Mouse (Mus musculus): ENCODE data around the gene Fuca2. TPM values are rescaled to one million over a fixed set of nuclear protein-coding genes. Genes with fewer than 3 reads are reported as not detected.
"Not testable (repeated sequence)": the region's sequence is repeated elsewhere in the genome, so short reads cannot be mapped to it uniquely, and the experiment has no call there.

Fuca2 gene
- polyA plus RNA-seq (2015; fragmentation: Nextera tagmentation; extraction: Ambion mirVana): 35.8 and 39.8 TPM in 2 replicates

DNA sequence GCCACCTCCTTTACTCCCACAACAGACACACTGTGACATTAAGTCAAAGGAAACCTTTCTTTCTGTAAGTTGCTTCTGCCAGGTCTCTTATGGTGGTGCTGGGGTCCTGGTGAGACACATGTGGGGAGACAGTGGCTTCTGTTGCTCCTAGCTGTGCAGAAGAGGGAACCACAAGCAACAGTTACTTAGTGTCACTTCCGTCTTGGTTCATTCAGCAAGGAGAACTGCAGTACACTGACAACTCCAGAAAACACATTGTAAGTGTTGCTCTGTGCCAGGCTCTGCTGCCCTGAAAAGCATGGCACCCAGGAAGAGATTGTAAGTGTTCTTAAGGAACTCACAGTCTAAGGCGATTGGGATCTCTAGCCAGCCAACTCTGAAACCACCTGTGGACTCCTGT, at the start of gene Fuca2:
Gene Fuca2, plus strand, starts transcription at position 210 of the 400 bp plus-strand sequence.
- Histone ChIP-seq H3K4me2 (ENCODE audit: low read depth, low read length) (peak within 1 kb of the TSS; percentile 86), H3K9ac (replicated peaks) (no peak within 1 kb of the TSS; the same call in 1 of the 2 replicates), H3K36me3 (replicated peaks; ENCODE audit: insufficient read depth, low read length) (no peaks in the 10 kb centered on the region; the same call in 1 of the 2 replicates), H3K27me3 (ENCODE audit: insufficient read depth, low read length) (no peaks in the 10 kb centered on the region), H3K9me3 (ENCODE audit: low read length) (no peaks in the 10 kb centered on the region), H3K27ac (ENCODE audit: low read depth) (peak within 1 kb of the TSS; percentile 60), H3K4me3 (ENCODE audit: low read depth, low read length) (peak within 1 kb of the TSS; percentile 67; the same call in 1 of the 2 replicates), H3K4me1 (ENCODE audit: insufficient read depth) (peaks cover 10% of the 10 kb centered on the region)
- ATAC-seq (no peak), DNase-seq (no peak)
- TF ChIP-seq EP300 (IDR thresholded peaks at IDR 0.05; ENCODE audit: low read depth): no peak
- TF ChIP-seq CTCF (IDR thresholded peaks at IDR 0.05; ENCODE audit: low read depth): no peak
- 47% methylated on average over 2 of the region's 2 CpGs for WGBS (ENCODE audit: insufficient replicate concordance)

DNA sequence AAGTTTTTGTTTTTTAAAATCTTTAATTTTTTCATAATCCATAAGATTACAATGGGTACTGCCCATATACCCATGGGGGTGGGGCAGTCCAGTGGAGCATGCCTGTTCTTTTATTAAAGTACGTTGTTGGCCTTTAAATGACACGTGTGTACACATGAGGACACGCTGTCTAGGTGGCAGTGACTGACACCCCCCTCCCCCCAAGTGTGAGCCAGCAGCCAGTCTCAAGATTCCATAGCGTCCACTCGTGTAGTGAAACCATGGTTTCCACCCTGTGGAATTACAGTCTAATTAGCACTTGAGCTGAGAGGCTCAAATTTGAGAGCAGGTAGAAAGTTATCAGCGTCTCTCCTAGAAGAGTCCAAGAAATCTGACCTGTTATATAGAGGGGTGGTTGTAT, 47.7 kb upstream of the Fuca2 start:
- Histone ChIP-seq H3K27ac (ENCODE audit: low read depth) (no peak overlapping the region), H3K4me2 (ENCODE audit: low read depth, low read length) (no peak overlapping the region), H3K9ac (replicated peaks) (no peak overlapping the region), H3K4me3 (ENCODE audit: low read depth, low read length) (no peak overlapping the region), H3K36me3 (replicated peaks; ENCODE audit: insufficient read depth, low read length) (no peaks in the 10 kb centered on the region), H3K27me3 (ENCODE audit: insufficient read depth, low read length) (no peaks in the 10 kb centered on the region), H3K9me3 (ENCODE audit: low read length) (no peaks in the 10 kb centered on the region), H3K4me1 (ENCODE audit: insufficient read depth) (peaks cover 2% of the 10 kb centered on the region; the same call in 1 of the 2 replicates)
- WGBS (ENCODE audit: insufficient replicate concordance): 72% methylated on average over 6 of the region's 6 CpGs
- ATAC-seq (no peak), DNase-seq (no peak)
- TF ChIP-seq EP300 (IDR thresholded peaks at IDR 0.05; ENCODE audit: low read depth) (no peak), CTCF (IDR thresholded peaks at IDR 0.05; ENCODE audit: low read depth) (no peak)

DNA sequence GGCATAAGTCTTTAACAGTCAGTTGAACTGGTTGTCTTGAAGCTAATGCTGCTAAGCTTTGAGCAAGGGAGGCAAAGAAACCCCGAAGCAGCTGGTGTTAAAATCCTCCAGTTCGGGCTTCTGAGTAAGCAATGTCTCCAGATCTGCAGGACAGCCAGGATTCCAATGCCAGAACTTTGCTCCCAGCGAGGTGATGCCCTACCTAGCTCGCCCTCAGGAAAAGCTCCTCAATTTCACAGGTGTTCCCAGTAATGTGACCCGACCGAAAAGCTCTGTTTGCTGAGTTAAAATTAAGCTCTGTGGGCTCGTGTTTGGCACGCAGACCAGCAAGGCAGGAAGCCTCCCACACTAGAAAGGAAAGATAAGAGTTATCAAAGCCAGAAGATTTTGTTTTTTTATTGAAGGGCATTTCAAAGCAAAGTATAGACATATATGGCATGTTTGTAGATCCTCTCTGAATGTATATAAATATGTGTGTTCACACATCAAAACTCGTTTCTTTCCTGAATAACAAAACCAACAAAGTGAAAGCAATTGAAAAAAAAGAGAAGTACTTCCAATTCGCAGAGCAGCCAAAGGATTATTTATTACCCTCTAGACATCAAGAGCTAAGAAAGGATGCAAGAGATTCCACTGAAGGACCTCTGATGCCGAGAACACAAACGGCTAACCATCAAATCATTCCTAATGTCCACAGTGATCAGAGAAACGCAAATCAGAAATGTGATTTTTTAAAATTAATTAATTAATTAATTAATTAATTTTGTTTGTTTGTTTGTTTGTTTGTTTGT, 45.9 kb upstream of the Fuca2 start:
- Histone ChIP-seq H3K36me3 (replicated peaks; ENCODE audit: insufficient read depth, low read length) (no peaks in the 10 kb centered on the region), H3K4me2 (ENCODE audit: low read depth, low read length) (peak overlapping the region; percentile 59), H3K9me3 (ENCODE audit: low read length) (no peaks in the 10 kb centered on the region), H3K27ac (ENCODE audit: low read depth) (no peak overlapping the region), H3K27me3 (ENCODE audit: insufficient read depth, low read length) (no peaks in the 10 kb centered on the region), H3K4me1 (ENCODE audit: insufficient read depth) (no peaks in the 10 kb centered on the region), H3K4me3 (ENCODE audit: low read depth, low read length) (no peak overlapping the region), H3K9ac (replicated peaks) (no peak overlapping the region)
- ATAC-seq: no peak
- no peak for DNase-seq
- TF ChIP-seq EP300 (IDR thresholded peaks at IDR 0.05; ENCODE audit: low read depth): no peak
- TF ChIP-seq CTCF (IDR thresholded peaks at IDR 0.05; ENCODE audit: low read depth): no peak
- WGBS (ENCODE audit: insufficient replicate concordance): 19% methylated on average over 13 of the region's 13 CpGs

DNA sequence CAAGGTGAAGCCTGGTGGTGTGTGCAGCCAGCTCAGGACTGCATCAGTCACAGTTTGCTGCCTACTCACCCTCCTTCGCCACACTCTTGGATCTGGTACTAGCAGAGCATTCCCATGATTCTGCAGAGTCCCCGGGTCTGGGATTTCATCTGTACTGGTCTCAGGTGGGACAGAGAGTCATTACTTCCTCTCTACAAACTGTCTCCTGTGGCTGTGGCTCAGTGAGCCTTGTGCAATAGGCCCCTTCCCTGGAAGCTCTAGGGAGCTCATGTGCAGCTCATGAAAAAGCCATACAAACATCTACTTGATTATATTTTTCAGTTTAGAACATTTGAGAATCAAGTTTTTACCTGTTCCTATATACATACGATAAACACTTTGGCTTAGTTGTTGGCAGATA, 35.0 kb upstream of the Fuca2 start:
- not testable (repeated sequence) for H3K4me2 ChIP-seq (ENCODE audit: low read depth, low read length); H3K9me3 ChIP-seq (ENCODE audit: low read length); H3K27me3 ChIP-seq (ENCODE audit: insufficient read depth, low read length); H3K36me3 ChIP-seq (replicated peaks; ENCODE audit: insufficient read depth, low read length); ATAC-seq; H3K9ac ChIP-seq (replicated peaks); H3K4me3 ChIP-seq (ENCODE audit: low read depth, low read length); H3K27ac ChIP-seq (ENCODE audit: low read depth); DNase-seq; H3K4me1 ChIP-seq (ENCODE audit: insufficient read depth)
- 76% methylated on average over 3 of the region's 3 CpGs for WGBS (ENCODE audit: insufficient replicate concordance)

DNA sequence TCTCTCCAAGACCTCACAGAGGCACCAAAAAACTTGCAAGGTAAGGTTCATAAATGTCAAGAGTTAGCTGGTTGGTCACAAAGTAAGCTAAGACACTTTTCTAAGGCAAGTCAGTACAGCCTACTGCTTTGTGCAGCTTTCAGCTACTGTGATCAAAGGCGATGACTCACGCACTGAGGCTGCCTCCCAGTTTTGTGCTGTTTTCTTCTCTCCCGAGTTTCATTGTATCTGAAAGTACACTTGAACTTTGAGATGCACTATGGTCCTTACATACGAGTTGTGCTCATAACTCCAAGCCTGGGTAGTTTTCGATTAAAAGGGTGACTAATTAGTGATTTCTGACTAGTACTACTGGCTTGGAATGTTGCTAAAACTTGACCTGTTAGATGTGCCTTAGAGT, 32.4 kb upstream of the Fuca2 start:
- Histone ChIP-seq H3K27ac (ENCODE audit: low read depth) (no peak overlapping the region), H3K4me2 (ENCODE audit: low read depth, low read length) (no peak overlapping the region), H3K9ac (replicated peaks) (no peak overlapping the region), H3K4me3 (ENCODE audit: low read depth, low read length) (no peak overlapping the region), H3K4me1 (ENCODE audit: insufficient read depth) (no peaks in the 10 kb centered on the region), H3K27me3 (ENCODE audit: insufficient read depth, low read length) (no peaks in the 10 kb centered on the region), H3K9me3 (ENCODE audit: low read length) (no peaks in the 10 kb centered on the region), H3K36me3 (replicated peaks; ENCODE audit: insufficient read depth, low read length) (no peaks in the 10 kb centered on the region)
- TF ChIP-seq EP300 (IDR thresholded peaks at IDR 0.05; ENCODE audit: low read depth): no peak
- no peak for TF ChIP-seq CTCF (IDR thresholded peaks at IDR 0.05; ENCODE audit: low read depth)
- WGBS (ENCODE audit: insufficient replicate concordance): 64% methylated on average over 5 of the region's 5 CpGs
- DNase-seq (no peak), ATAC-seq (no peak)

DNA sequence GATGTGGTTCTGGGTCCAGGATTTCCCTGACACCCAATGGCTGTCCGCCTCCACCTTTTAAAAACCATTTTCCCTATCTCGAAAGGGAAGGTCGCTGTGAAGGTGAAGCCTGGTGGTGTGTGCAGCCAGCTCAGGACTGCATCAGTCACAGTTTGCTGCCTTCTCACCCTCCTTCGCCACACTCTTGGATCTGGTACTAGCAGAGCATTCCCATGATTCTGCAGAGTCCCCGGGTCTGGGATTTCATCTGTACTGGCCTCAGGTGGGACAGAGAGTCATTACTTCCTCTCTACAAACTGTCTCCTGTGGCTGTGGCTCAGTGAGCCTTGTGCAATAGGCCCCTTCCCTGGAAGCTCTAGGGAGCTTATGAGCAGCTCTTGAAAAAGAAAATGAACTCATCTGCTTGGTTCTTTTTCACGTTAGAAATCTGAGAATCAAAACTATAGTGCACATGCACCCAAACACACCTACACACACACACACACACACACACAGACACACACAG, 31.3 kb upstream of the Fuca2 start:
- ATAC-seq; H3K27me3 ChIP-seq (ENCODE audit: insufficient read depth, low read length); H3K9ac ChIP-seq (replicated peaks); H3K9me3 ChIP-seq (ENCODE audit: low read length); DNase-seq; H3K27ac ChIP-seq (ENCODE audit: low read depth); H3K4me1 ChIP-seq (ENCODE audit: insufficient read depth); H3K4me3 ChIP-seq (ENCODE audit: low read depth, low read length); H3K4me2 ChIP-seq (ENCODE audit: low read depth, low read length); H3K36me3 ChIP-seq (replicated peaks; ENCODE audit: insufficient read depth, low read length): not testable (repeated sequence)
- WGBS (ENCODE audit: insufficient replicate concordance): 54% methylated on average over 6 of the region's 6 CpGs

Measured in liver, postnatal 0 days (tissue).